Mouse (Mus musculus) ES-Bruce4 (cell line): ENCODE results near the gene Atp5g2.

Experiments
- CTCF ChIP-seq: IDR thresholded peaks from one replicate; pipeline ENCODE4 v1.8.1; 2011; ENCODE audit warnings: low read depth, low read length
- POLR2A ChIP-seq: IDR thresholded peaks from one replicate; pipeline ENCODE4 v1.8.1; 2011; ENCODE audit warnings: low read length; ENCODE audit not compliant: insufficient read depth

DNA sequence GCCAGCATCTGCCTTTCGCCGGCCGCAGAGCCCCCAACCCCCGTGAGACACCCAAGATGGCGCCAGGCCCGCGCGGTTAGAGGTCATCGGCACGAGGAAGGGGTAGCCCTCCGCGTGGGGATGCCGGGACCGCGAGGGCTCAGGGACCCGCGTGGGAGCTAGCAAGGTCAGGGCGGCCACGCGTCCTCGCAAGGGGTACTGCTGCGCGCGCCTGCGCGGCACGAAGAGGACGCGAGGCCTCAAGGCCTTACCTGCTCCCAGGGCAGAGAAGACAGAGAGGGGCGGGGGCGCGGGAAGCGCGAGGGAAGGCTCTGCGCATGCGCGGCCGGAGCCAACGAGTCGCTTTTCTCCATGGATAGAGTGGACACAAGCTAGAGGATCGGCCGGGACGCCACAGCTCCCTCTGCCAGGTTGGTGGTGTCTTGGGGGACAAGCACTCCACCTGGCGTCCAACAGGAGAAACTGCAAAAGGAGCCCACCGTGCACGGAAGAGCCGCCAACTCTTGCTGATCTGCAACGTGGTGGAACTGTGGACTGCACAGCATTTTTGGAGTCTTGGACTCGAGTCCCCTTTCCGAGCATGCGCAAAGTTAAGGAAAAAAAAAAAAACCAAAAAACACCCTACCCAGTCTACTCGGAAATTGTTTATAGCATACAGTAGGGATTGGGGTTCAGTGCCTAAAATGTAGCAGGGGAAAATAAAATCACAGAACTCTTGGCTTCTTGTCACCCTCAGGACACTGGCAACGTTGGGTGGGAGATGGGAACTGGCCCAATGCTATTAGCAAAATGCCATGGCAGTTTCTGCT, 1.2 kb downstream of the Atp5g2 start:
- peak; percentile 100 for TF ChIP-seq CTCF
- peak; percentile 68 for TF ChIP-seq POLR2A
